Mouse (Mus musculus) lung, embryonic 16.5 days (tissue): Measurements from ENCODE around the gene Cct5. TPM values are rescaled to one million over a fixed set of nuclear protein-coding genes. Genes with fewer than 3 reads are reported as not detected.

Source experiments
- ATAC-seq: fragments of 200-750 bp; cut with Nextera tagmentation; 2 replicates; pipeline ENCODE4 v1.8.0; 2017; ENCODE audit warnings: low read depth, mild to moderate bottlenecking, moderate library complexity
- H3K27ac ChIP-seq: fragments of 300-500 bp; sonication (generic); 2 replicates; pipeline ENCODE4 v1.5.1; 2014; ENCODE audit warnings: mild to moderate bottlenecking, control low read depth, low read length
- H3K27me3 ChIP-seq: fragments of 300-500 bp; sonication (generic); 2 replicates; pipeline ENCODE4 v1.6.1; 2014; ENCODE audit warnings: low read depth, low read length, mixed read lengths; ENCODE audit not compliant: control insufficient read depth, insufficient read depth
- H3K36me3 ChIP-seq: fragments of 300-500 bp; sonication (generic); 2 replicates; pipeline ENCODE4 v1.6.1; 2014; ENCODE audit warnings: low read length; ENCODE audit not compliant: control insufficient read depth, insufficient read depth
- H3K4me1 ChIP-seq: fragments of 300-500 bp; sonication (generic); replicated peaks from 2 replicates; pipeline ENCODE4 v1.6.1; 2014; ENCODE audit warnings: low read length, mixed read lengths; ENCODE audit not compliant: control insufficient read depth, insufficient read depth
- H3K4me2 ChIP-seq: fragments of 300-500 bp; sonication (generic); 2 replicates; pipeline ENCODE4 v1.6.1; 2014; ENCODE audit warnings: low read depth, low read length, control low read depth
- H3K4me3 ChIP-seq: fragments of 300-500 bp; sonication (generic); 2 replicates; pipeline ENCODE4 v1.5.1; 2014; ENCODE audit warnings: mild to moderate bottlenecking, low read length, control low read depth
- H3K9ac ChIP-seq: fragments of 300-500 bp; sonication (generic); 2 replicates; pipeline ENCODE4 v1.6.1; 2014; ENCODE audit warnings: low read length, control low read depth
- H3K9me3 ChIP-seq: fragments of 300-500 bp; sonication (generic); 2 replicates; pipeline ENCODE4 v1.6.1; 2016; ENCODE audit warnings: low read length; ENCODE audit not compliant: control insufficient read depth
- WGBS: fragments of 180-500 bp; shearing (Covaris S2); extraction: QIAGEN DNeasy Blood & Tissue Kit; methylation state at CpG from one replicate; pipeline ENCODE4 v1.1.7; 2014; 5-methylcytosine and 5-hydroxymethylcytosine counted together
- polyA plus RNA-seq: library from polyadenylated mRNA; unstranded; fragments of >200 nt; fragmentation: Nextera tagmentation; extraction: Ambion mirVana; gene quantifications from 2 replicates; pipeline ENCODE4 v1.2.1, GENCODE M21; 2015

Gene Cct5
- polyA plus RNA-seq, 1 experiment from 2014 or later: 461 TPM

DNA sequence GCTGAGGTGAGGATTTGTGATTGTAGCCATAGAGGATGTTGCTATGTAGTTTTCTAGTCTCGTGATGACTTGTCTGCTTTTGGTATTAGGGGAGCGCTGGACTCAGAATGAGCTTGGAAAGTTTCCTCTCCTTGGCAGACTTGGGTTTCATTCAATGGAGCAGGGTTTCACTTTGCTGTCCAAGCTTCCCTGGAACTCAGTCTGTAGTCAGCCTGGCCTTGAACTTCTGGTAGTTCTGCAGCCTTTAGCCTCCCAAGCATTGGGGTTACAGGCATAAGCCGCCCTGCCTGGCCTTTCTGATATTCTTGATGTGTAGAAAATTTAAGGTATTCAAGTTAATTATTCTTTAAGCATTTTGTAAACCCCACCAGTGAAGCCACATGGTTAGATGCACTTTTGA, 28.0 kb upstream of the Cct5 start:
- Histone ChIP-seq H3K4me1 (peaks cover 3% of the 10 kb centered on the region; the same call in 1 of the 2 replicates), H3K4me3 (no peak overlapping the region), H3K9ac (no peak overlapping the region), H3K27ac (no peak overlapping the region), H3K36me3 (no peaks in the 10 kb centered on the region), H3K4me2 (no peak overlapping the region), H3K27me3 (no peaks in the 10 kb centered on the region), H3K9me3 (no peaks in the 10 kb centered on the region)
- ATAC-seq: no peak
- WGBS: 85% methylated on average over 3 of the region's 3 CpGs

GRCm38 (mm10) chr15:31628180-31628579, 26.6 kb upstream of the Cct5 start:
- Histone ChIP-seq H3K4me1 (peaks cover 3% of the 10 kb centered on the region; the same call in 1 of the 2 replicates), H3K4me2 (no peak overlapping the region), H3K27ac (no peak overlapping the region), H3K27me3 (no peaks in the 10 kb centered on the region), H3K4me3 (no peak overlapping the region), H3K36me3 (no peaks in the 10 kb centered on the region), H3K9me3 (no peaks in the 10 kb centered on the region), H3K9ac (no peak overlapping the region)
- WGBS: 69% methylated on average over 10 of the region's 10 CpGs
- no peak for ATAC-seq

DNA sequence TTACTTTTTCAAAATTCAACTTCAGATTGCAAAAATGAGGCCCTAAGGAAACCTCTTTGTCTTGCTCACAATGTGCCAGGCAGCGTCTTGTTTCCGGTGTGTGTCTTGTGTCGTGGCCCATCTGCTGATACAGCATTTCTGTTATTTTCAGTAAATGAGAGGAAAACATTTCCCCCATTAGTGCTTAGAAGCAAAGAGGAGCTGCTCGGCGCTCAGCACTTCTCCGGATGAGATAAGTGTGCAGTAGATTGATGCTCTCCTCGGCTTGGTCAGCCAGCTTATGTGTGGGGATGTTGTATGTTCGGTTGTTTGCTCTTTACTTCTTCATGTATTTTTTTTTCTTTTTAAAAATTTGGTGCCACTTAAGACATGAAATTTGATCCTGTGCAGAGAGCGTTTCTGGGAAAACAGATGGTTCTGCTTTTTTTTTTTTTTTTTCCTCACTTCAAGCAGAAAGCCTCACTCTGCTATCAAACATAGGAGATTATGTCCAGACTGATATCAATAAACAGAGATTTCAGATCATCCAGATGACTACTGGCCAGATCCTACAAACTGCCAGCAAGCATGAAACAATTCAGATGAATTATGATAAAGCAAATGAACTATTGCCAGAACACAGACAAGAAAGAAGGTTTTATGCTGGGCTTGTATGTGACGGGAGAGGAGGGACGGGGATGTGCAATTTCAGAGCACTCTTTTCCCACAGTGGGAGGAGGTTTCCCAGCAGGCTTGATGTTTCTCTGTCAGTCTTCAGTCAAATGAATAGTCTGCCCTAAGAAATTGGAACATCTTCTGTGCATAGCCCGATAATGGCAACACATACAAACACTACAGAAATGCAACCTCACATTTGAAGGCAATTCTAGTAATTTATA, 25.9 kb upstream of the Cct5 start:
- Histone ChIP-seq H3K9ac (no peak overlapping the region), H3K4me2 (peak overlapping the region; percentile 23), H3K27me3 (no peaks in the 10 kb centered on the region), H3K4me1 (peaks cover 3% of the 10 kb centered on the region; the same call in 1 of the 2 replicates), H3K4me3 (no peak overlapping the region), H3K9me3 (no peaks in the 10 kb centered on the region), H3K36me3 (no peaks in the 10 kb centered on the region), H3K27ac (peak overlapping the region; percentile 66)
- 29% methylated on average over 12 of the region's 12 CpGs for WGBS
- ATAC-seq: peak; percentile 51; the same call in 1 of the 2 replicates

GRCm38 (mm10) chr15:31619521-31619920, 17.9 kb upstream of the Cct5 start:
- no peaks in the 10 kb centered on the region for H3K9me3 ChIP-seq
- H3K36me3 ChIP-seq: peaks cover 16% of the 10 kb centered on the region; the same call in 1 of the 2 replicates
- WGBS: 89% methylated on average over 8 of the region's 8 CpGs
- H3K4me1 ChIP-seq: no peaks in the 10 kb centered on the region
- no peak overlapping the region for H3K9ac ChIP-seq
- H3K4me2 ChIP-seq: no peak overlapping the region
- no peaks in the 10 kb centered on the region for H3K27me3 ChIP-seq
- no peak overlapping the region for H3K4me3 ChIP-seq
- ATAC-seq: no peak
- no peak overlapping the region for H3K27ac ChIP-seq

DNA sequence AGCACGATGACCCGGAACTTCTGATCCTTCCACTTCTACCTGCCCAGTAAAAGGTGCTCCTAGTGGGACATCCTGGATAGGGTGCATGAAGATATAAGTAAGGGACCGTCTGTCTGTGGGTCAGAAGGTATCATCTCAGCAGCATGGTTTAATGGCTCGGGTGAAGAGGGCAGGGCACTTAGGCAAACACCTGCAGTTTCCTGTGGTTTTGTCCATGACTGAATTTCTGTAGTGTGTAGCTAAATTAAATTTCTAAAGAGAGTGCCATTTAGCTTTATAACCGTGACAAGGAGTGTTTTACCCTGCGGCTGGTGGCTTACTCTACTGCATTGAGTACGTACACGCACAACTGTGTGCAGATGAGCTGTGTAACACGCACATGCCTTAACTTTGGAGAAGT, 15.7 kb upstream of the Cct5 start:
- H3K4me1 ChIP-seq: no peaks in the 10 kb centered on the region
- peaks cover 16% of the 10 kb centered on the region; the same call in 1 of the 2 replicates for H3K36me3 ChIP-seq

DNA sequence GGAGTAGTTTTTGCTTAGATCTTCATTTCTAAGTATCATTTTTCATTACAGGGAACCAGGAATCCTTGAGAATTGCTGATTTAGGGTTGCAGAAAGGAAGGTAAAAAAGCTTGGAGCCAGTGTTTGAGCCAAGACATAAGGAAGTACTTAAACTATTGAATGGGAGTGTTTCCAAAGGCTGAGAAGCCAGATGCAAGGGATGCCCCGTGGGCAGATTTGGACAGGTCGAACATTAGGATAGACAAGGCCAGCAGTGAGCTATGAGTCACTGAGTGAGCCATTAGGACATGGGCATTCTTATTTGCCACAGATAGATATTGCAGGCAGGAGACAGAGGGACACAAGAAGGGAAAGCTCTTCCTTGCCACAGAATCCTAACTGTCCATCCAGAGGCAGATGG, 13.1 kb upstream of the Cct5 start:
- Histone ChIP-seq H3K4me3 (no peak overlapping the region), H3K36me3 (peaks cover 16% of the 10 kb centered on the region; the same call in 1 of the 2 replicates), H3K4me1 (no peaks in the 10 kb centered on the region), H3K27me3 (no peaks in the 10 kb centered on the region), H3K9me3 (no peaks in the 10 kb centered on the region), H3K27ac (no peak overlapping the region), H3K9ac (no peak overlapping the region), H3K4me2 (no peak overlapping the region)
- WGBS: 85% methylated on average over 2 of the region's 2 CpGs
- no peak for ATAC-seq

More for the DNA sequence above, 15.7 kb upstream of the Cct5 start:
- no peak overlapping the region for H3K4me2 ChIP-seq
- ATAC-seq: no peak
- no peaks in the 10 kb centered on the region for H3K9me3 ChIP-seq
- H3K9ac ChIP-seq: no peak overlapping the region
- no peak overlapping the region for H3K27ac ChIP-seq
- no peak overlapping the region for H3K4me3 ChIP-seq
- WGBS: 89% methylated on average over 9 of the region's 9 CpGs
- H3K27me3 ChIP-seq: no peaks in the 10 kb centered on the region

GRCm38 (mm10) chr15:31613826-31614453, 12.3 kb upstream of the Cct5 start:
- Histone ChIP-seq H3K9me3 (no peaks in the 10 kb centered on the region), H3K27me3 (no peaks in the 10 kb centered on the region), H3K27ac (no peak overlapping the region), H3K4me2 (no peak overlapping the region), H3K4me3 (no peak overlapping the region), H3K9ac (no peak overlapping the region), H3K4me1 (no peaks in the 10 kb centered on the region), H3K36me3 (peaks cover 14% of the 10 kb centered on the region; the same call in 1 of the 2 replicates)
- 84% methylated on average over 6 of the region's 6 CpGs for whole genome bisulfite sequencing
- no peak for ATAC-seq

DNA sequence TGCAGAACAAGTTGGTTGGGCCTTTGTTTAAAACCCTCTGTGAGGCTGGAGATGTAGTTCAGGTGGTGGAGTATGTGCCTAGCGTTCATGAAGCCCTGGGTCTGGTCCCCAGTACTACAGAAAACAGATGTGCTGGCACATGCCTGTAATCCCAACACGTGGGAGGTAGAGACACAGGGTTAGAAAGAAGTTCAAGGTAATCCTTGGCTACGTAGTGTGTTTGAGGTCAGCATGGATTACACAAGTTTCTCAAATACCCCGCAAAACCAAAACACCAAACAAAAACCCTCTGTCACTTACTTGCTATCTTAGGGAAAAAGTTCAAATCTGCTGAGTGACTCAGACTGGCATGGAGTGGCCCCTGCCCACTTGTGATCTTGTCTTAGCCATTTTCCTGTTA, 10.4 kb upstream of the Cct5 start:
- no peak overlapping the region for H3K9ac ChIP-seq
- WGBS: 85% methylated on average over 4 of the region's 4 CpGs
- no peaks in the 10 kb centered on the region; the same call in 1 of the 2 replicates for H3K4me1 ChIP-seq
- no peak overlapping the region for H3K27ac ChIP-seq
- no peaks in the 10 kb centered on the region for H3K27me3 ChIP-seq
- H3K4me3 ChIP-seq: no peak overlapping the region
- H3K9me3 ChIP-seq: no peaks in the 10 kb centered on the region
- peaks cover 2% of the 10 kb centered on the region; the same call in 1 of the 2 replicates for H3K36me3 ChIP-seq
- H3K4me2 ChIP-seq: no peak overlapping the region
- ATAC-seq: no peak

DNA sequence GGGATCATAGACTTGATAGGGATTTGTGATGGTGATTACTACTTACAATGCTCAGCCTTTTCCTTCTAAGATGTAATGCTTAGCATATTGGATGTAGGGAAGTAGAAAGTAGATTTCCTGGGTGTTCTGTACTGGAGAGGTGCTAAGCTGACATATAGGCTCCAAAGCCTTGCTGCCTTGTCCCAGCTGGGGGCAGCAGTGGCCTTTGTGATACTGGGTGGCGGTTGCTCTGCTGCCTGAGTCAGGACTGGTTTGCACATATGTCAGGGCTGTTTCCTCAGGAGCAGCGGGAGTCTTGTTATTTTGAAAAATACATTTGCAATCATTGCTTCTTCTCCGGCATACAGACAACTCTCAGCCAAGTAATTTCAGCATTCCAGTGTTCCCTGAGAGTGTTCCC, 9.4 kb upstream of the Cct5 start:
- H3K27me3 ChIP-seq: no peaks in the 10 kb centered on the region
- peak; percentile 67 for ATAC-seq
- no peaks in the 10 kb centered on the region for H3K36me3 ChIP-seq
- no peak overlapping the region for H3K4me3 ChIP-seq
- H3K9ac ChIP-seq: no peak overlapping the region
- H3K4me1 ChIP-seq: no peaks in the 10 kb centered on the region; the same call in 1 of the 2 replicates
- H3K9me3 ChIP-seq: no peaks in the 10 kb centered on the region
- no peak overlapping the region for H3K4me2 ChIP-seq
- H3K27ac ChIP-seq: no peak overlapping the region
- WGBS: 64% methylated on average over 3 of the region's 3 CpGs
